Mouse (Mus musculus) neural tube, embryonic 12.5 days (tissue): ENCODE data around the gene Dnm2. TPM values are rescaled to one million over a fixed set of nuclear protein-coding genes. Genes with fewer than 3 reads are reported as not detected.

Experiments used
- ATAC-seq: fragments of 200-750 bp; cut with Nextera tagmentation; 2 replicates; pipeline ENCODE4 v1.8.0; 2017; ENCODE audit warnings: low read depth, mild to moderate bottlenecking, moderate TSS enrichment, moderate library complexity; ENCODE audit not compliant: low FRiP score
- H3K27ac ChIP-seq: fragments of 300-500 bp; sonication (generic); 2 replicates; pipeline ENCODE4 v1.5.1; 2016
- H3K27me3 ChIP-seq: fragments of 300-500 bp; sonication (generic); replicated peaks from 2 replicates; pipeline ENCODE4 v1.6.1; 2016; ENCODE audit warnings: mild to moderate bottlenecking
- H3K36me3 ChIP-seq: fragments of 300-500 bp; sonication (generic); 2 replicates; pipeline ENCODE4 v1.6.1; 2016; ENCODE audit warnings: mild to moderate bottlenecking
- H3K4me1 ChIP-seq: fragments of 300-500 bp; sonication (generic); 2 replicates; pipeline ENCODE4 v1.6.1; 2016
- H3K4me2 ChIP-seq: fragments of 300-500 bp; sonication (generic); replicated peaks from 2 replicates; pipeline ENCODE4 v1.6.1; 2016; ENCODE audit warnings: mild to moderate bottlenecking
- H3K4me3 ChIP-seq: fragments of 300-500 bp; sonication (generic); 2 replicates; pipeline ENCODE4 v1.5.1; 2016
- H3K9ac ChIP-seq: fragments of 300-500 bp; sonication (generic); 2 replicates; pipeline ENCODE4 v1.6.1; 2016; ENCODE audit warnings: mild to moderate bottlenecking
- H3K9me3 ChIP-seq: fragments of 300-500 bp; sonication (generic); 2 replicates; pipeline ENCODE4 v1.6.1; 2016; ENCODE audit warnings: mild to moderate bottlenecking
- WGBS: fragments of 180-500 bp; shearing (Covaris S2); methylation state at CpG from one replicate; pipeline ENCODE4 v1.1.7; 2016; 5-methylcytosine and 5-hydroxymethylcytosine counted together
- polyA plus RNA-seq: library from polyadenylated mRNA; unstranded; fragments of >200 nt; fragmentation: Nextera tagmentation; extraction: Ambion mirVana; gene quantifications from 2 replicates; pipeline ENCODE4 v1.2.1, GENCODE M21; 2016

Gene Dnm2
- polyA plus RNA-seq, 1 experiment from 2014 or later = 80.4 TPM

DNA sequence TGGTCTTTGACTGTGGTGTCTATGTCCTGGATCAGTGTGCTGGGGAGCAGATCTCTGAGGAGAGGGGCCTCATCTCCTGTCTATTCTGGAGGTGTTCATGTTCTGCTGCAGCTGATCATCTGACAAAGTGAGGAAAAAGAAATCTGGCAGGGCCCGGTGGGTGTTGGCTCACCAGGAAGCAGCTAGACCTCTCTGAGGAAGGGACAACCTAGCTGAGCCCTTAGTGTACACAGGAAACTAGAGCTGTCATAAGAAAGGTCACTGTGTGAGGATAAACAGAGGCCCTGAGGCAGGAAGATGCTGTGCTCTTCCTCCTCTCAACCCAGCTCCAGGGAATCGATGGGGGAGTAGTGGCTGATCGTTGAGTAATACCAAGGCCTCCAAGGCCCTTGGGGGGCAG lies 25.6 kb downstream of the Dnm2 start:
- H3K27ac ChIP-seq = no peak overlapping the region
- ATAC-seq = no peak
- no peak overlapping the region for H3K4me2 ChIP-seq
- H3K4me1 ChIP-seq = no peaks in the 10 kb centered on the region
- no peaks in the 10 kb centered on the region for H3K9me3 ChIP-seq
- no peak overlapping the region for H3K9ac ChIP-seq
- H3K27me3 ChIP-seq = no peaks in the 10 kb centered on the region
- no peak overlapping the region for H3K4me3 ChIP-seq
- 82% methylated on average over 3 of the region's 3 CpGs for whole genome bisulfite sequencing
- peaks cover 3% of the 10 kb centered on the region; the same call in 1 of the 2 replicates for H3K36me3 ChIP-seq

DNA sequence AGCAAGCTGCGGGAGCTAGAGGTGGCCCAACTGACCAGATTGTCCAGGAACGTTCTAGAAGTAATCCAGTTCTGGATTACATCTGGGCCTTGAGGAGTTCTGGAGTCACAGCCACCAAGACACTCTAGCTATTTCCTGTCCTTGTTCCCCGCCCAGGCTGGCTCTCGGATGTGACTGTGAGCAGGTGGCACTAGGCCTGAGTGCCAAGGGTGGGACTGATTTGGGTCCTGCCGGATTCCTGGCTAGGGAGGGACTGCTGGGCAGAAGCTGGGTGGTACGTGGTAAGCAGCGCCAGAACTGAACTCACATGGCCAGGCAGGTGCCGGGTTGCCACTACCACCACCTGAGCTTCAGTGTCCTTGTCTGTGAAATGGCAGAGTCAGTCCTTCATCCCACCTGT lies 26.7 kb downstream of the Dnm2 start:
- H3K4me2 ChIP-seq = no peak overlapping the region
- H3K27me3 ChIP-seq = no peaks in the 10 kb centered on the region
- 93% methylated on average over 8 of the region's 8 CpGs for WGBS

DNA sequence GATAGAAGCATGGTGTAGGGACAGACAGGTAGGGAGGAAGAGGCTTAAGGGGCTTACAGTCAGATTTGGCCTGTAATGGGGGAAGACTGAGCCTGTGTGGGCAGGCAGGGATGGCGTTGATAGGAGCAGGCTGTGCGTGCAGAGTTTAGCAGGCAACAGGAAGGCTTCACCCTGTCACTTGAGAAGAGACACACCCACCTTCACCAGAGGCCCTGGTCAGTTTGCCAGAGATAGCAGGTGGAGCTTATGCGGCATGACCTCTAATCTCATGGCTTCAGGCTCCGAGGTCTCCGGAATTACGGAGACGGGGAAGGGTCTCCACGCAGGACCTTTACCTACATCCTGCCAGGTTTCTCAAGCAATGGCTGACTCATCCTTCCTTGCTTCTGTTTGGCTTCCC lies 27.2 kb downstream of the Dnm2 start:
- no peaks in the 10 kb centered on the region for H3K27me3 ChIP-seq
- WGBS = 82% methylated on average over 8 of the region's 8 CpGs
- no peak overlapping the region for H3K9ac ChIP-seq
- H3K36me3 ChIP-seq = no peaks in the 10 kb centered on the region
- H3K27ac ChIP-seq = no peak overlapping the region
- no peak overlapping the region for H3K4me2 ChIP-seq
- H3K9me3 ChIP-seq = no peaks in the 10 kb centered on the region
- no peaks in the 10 kb centered on the region for H3K4me1 ChIP-seq
- no peak overlapping the region for H3K4me3 ChIP-seq
- ATAC-seq = no peak

More for the DNA sequence above, 26.7 kb downstream of the Dnm2 start:
- no peak overlapping the region for H3K9ac ChIP-seq
- no peaks in the 10 kb centered on the region for H3K4me1 ChIP-seq
- H3K27ac ChIP-seq = no peak overlapping the region
- ATAC-seq = no peak
- H3K36me3 ChIP-seq = no peaks in the 10 kb centered on the region
- no peaks in the 10 kb centered on the region for H3K9me3 ChIP-seq
- H3K4me3 ChIP-seq = no peak overlapping the region

DNA sequence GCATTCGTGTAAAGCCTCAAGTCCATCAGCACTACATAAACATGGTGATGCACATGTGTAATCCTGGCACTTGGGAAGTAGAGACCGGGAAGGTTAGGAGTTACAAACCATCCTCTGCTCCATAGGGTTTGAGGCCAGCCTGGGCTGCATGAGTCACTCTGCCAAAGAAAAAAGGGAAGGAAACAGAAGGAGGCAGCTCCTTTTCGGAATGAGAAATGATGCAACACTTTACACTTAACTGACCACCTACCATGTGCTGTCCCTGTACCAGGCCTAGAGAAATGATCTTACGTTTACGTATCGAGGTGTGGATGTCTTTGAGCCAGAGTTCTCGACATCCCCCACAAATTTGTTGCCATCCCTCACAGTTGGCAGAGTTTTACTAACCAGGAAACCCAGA lies 28.3 kb downstream of the Dnm2 start:
- H3K9ac ChIP-seq = no peak overlapping the region
- no peak for ATAC-seq

DNA sequence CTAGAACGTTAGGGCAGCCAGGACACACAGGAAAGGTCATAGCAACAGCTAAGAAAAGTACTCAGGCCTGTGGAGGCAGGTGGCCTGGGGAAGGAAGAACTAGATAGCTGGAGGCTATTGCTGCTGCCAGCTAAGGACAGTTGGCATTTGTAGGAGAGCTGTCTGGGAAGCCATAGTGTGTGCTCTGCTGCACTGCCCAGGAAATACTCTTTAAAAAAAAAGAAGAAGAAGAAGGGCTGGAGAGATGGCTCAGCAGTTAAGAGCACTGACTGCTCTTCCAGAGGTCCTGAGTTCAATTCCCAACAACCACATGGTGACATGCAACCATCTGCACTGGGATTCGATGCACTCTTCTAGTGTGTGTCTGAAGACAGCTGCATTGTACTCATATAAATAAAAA lies 28.8 kb downstream of the Dnm2 start:
- WGBS = 92% methylated on average over 2 of the region's 2 CpGs
- Histone ChIP-seq H3K4me1 (no peaks in the 10 kb centered on the region), H3K9me3 (no peaks in the 10 kb centered on the region), H3K36me3 (peaks cover 4% of the 10 kb centered on the region), H3K27ac (no peak overlapping the region), H3K4me2 (no peak overlapping the region), H3K4me3 (no peak overlapping the region), H3K9ac (no peak overlapping the region), H3K27me3 (no peaks in the 10 kb centered on the region)
- no peak for ATAC-seq

More for the DNA sequence above, 28.3 kb downstream of the Dnm2 start:
- Histone ChIP-seq H3K27ac (no peak overlapping the region), H3K4me1 (no peaks in the 10 kb centered on the region), H3K9me3 (no peaks in the 10 kb centered on the region), H3K4me3 (no peak overlapping the region), H3K36me3 (no peaks in the 10 kb centered on the region), H3K27me3 (no peaks in the 10 kb centered on the region), H3K4me2 (no peak overlapping the region)
- 91% methylated on average over 7 of the region's 7 CpGs for WGBS

DNA sequence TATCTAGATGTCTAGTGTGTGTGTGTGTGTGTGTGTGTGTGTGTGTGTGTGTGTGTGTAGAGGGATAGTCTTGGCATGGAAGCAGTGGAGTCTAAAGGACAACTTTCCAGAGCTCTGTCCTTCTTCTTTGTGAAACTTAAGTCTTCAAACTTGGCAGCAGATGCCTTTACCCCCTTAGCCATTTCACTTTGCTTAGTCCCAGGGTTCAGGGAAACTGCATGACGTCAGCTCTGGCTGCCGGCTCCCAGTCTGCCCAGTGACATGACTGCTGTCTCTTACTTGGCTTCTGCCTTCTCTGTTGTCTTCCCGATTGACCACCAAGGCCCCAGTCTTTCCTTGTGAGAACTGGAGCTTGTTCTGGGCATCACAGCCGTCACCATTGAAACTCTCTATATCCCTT lies 29.8 kb downstream of the Dnm2 start:
- no peak overlapping the region for H3K4me2 ChIP-seq
- peaks cover 12% of the 10 kb centered on the region for H3K36me3 ChIP-seq
- no peak overlapping the region for H3K9ac ChIP-seq
- H3K4me1 ChIP-seq = no peaks in the 10 kb centered on the region
- 79% methylated on average over 4 of the region's 4 CpGs for WGBS
- H3K27me3 ChIP-seq = no peaks in the 10 kb centered on the region
- H3K27ac ChIP-seq = no peak overlapping the region
- no peaks in the 10 kb centered on the region for H3K9me3 ChIP-seq
- no peak for ATAC-seq
- no peak overlapping the region for H3K4me3 ChIP-seq

DNA sequence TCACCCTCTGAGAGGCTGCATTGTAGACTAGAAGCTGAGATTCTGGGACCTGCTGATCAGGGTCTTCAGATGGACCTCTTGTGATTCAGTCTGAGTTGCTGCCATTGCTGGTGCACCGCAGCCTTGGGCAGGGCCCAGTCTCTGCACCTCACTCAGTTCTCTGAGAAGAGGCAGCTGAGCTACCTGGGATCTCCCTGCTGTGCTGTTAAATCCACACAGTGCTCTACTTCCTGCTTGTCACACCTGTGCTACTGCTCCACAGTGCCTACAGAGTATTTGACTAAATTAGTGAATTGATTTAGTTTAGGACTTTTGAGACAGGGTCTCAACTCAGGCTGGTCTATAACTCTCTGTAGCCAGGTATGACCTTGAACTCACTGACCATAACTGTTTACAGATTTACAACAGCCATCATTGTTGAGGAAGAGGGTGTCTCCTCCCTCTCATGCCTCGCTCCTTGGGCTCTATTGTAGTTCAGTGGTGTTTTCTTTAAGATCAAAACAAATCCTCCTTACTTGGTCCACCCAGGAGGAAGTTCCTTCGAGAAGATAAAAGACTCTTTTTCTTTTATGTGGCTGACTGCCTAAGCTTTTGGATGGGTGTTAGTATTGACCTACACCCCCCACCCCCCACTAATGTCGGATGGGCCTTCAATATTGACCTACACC lies 30.5 kb downstream of the Dnm2 start:
- 49% methylated on average over 4 of the region's 4 CpGs for WGBS
- Histone ChIP-seq H3K9ac (no peak overlapping the region), H3K4me1 (no peaks in the 10 kb centered on the region), H3K27ac (no peak overlapping the region), H3K4me2 (no peak overlapping the region), H3K9me3 (no peaks in the 10 kb centered on the region), H3K4me3 (no peak overlapping the region), H3K27me3 (no peaks in the 10 kb centered on the region), H3K36me3 (peaks cover 14% of the 10 kb centered on the region)
- ATAC-seq = no peak

DNA sequence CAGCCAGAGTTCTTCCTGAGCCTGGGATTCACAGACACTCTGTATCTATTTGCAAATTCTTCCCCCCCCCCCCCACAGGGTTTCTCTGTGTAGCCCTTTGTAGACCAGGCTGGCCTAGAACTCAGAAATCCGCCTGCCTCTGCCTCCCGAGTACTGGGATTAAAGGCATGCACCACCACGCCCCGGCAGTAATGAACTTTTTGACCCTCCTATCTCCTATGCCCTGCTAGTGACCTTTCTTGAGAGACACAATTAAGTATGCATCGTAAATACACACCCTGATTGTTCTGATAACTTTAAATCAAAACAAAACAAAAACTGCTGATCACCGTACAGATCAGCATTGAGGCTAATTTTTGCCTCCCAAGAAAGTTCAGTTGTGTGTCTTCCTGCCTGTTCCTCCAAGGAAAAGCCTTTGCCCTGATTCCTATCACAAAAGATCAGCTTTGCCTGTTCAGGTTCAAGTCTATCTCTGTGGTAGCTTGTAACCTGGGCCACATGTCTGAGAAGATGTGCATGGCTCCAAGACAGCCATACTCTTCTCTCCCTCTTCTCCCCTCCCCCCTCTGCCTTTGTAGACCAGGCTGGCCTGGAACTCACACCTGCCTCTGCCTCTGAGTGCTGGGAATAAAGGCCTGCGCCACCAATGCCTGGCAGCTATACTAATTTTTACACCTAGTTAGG lies 31.7 kb downstream of the Dnm2 start:
- no peak overlapping the region for H3K4me3 ChIP-seq
- H3K4me2 ChIP-seq = no peak overlapping the region
- 85% methylated on average over 7 of the region's 7 CpGs for WGBS
- no peaks in the 10 kb centered on the region for H3K27me3 ChIP-seq
- no peak overlapping the region for H3K9ac ChIP-seq
- H3K4me1 ChIP-seq = no peaks in the 10 kb centered on the region
- ATAC-seq = no peak
- no peaks in the 10 kb centered on the region for H3K9me3 ChIP-seq
- H3K36me3 ChIP-seq = peaks cover 15% of the 10 kb centered on the region
- no peak overlapping the region for H3K27ac ChIP-seq

DNA sequence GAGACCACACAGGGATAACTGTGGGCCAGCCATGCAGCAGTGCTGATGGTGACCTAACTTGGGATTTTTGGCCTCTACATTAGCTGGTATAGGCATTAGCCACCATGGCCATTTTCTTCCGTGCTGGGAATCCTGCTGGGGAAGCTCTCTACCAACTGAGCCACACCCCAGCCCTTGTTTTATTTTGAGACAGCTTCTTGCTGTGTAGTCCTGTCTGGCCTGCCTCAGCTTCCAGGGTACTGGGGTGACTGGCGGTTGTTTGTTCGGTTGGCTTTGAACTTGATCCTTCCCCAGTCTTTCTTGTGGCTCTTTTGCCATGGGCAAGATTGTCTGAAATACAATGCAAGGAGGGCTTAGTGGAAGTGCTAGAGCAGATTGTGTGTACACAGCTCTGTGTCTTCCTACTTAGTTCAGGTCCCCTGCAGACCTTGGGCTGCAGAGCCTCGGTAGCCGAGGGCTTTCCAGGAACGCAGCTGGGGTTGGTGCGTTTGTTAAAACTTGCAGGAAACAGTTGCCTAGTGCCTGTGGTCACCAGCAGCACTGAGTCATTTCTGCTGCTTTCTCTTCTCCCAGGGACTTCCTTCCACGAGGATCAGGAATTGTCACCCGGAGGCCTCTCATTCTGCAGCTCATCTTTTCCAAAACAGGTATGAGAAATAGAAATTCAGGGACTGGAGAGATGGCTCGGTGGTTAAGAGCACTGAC lies 32.4 kb downstream of the Dnm2 start:
- H3K36me3 ChIP-seq = peaks cover 15% of the 10 kb centered on the region
- no peak overlapping the region for H3K4me2 ChIP-seq
- no peak overlapping the region for H3K4me3 ChIP-seq
- 89% methylated on average over 10 of the region's 10 CpGs for WGBS
- H3K27ac ChIP-seq = no peak overlapping the region
- ATAC-seq = no peak
- no peaks in the 10 kb centered on the region for H3K4me1 ChIP-seq
- no peaks in the 10 kb centered on the region for H3K27me3 ChIP-seq
- H3K9ac ChIP-seq = no peak overlapping the region
- H3K9me3 ChIP-seq = no peaks in the 10 kb centered on the region

DNA sequence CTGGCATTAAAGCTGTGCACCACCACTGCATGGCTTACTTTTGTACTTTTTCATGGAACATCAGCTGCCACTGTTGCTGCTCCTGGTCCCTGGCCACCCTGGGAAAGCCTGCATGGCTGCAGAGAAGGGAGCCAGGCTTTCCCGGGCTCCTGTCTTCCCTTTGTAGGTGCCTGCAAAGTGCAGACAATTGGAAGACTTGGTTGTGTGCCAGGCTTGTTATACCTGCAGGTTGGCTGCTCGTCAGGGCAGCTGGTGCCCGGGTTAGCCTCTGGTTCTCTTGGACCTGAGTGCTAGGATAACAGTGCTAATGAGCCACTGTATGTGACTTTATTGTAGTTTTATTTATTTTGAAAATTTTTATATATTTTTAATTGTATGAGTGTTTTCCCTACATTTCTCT lies 34.1 kb downstream of the Dnm2 start:
- no peak for ATAC-seq
- Histone ChIP-seq H3K9me3 (no peaks in the 10 kb centered on the region), H3K9ac (no peak overlapping the region), H3K36me3 (peaks cover 15% of the 10 kb centered on the region), H3K27ac (no peak overlapping the region), H3K4me2 (no peak overlapping the region), H3K4me3 (no peak overlapping the region), H3K27me3 (no peaks in the 10 kb centered on the region), H3K4me1 (no peaks in the 10 kb centered on the region)
- WGBS = 92% methylated on average over 3 of the region's 3 CpGs

DNA sequence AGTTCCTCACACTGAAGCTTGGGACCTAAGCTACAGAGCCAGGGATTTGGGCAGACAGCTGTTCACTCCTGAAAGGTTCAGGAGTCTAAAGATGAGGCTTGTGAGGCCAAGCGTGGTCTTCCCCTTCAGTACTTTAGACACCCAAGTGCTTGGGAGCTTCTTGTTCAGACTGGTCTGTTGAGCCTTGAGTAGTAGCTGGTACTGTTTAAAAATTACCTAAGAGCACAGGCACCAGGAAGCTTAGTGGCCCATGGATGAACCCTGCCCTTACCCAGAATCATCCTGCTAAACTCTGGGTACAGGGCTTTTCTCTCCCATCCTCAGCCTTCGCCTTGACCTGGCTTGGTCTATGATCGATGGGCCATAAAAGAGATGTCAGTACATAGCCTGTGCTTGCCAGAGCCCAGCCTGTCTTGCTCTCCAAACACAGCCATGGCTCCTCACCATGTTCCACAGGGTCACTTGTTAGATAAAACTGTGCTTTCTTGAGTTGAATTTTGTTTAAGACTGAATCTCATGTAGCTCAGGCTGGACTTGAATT lies 35.8 kb downstream of the Dnm2 start:
- H3K4me1 ChIP-seq = no peaks in the 10 kb centered on the region
- 98% methylated on average over 3 of the region's 3 CpGs for WGBS
- H3K4me3 ChIP-seq = no peak overlapping the region
- H3K36me3 ChIP-seq = peaks cover 18% of the 10 kb centered on the region
- no peaks in the 10 kb centered on the region for H3K27me3 ChIP-seq
- ATAC-seq = no peak
- no peak overlapping the region for H3K9ac ChIP-seq
- no peak overlapping the region for H3K27ac ChIP-seq
- H3K4me2 ChIP-seq = no peak overlapping the region
- no peaks in the 10 kb centered on the region for H3K9me3 ChIP-seq

DNA sequence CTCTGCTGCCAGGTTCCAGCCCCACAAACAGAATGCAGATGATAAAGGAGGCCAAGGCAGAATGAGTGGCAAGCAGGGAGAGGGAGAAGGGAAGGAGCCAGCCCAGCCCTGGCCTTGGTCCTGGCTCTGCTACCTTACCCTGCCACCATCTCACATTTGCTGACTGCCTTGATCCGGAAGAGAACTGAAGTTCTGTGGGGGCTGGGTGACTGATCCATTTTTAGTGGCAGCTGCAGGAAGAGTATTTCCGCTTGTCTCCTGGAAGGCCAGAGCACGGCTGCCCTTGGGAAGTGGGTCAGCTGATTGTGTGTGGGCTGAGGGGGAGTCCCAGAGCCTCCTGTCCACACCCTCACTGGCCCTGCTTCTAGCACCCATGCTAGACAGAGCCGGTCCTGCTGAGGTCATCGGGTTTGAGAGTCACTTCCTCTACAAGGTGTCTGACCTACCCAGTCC lies 38.5 kb downstream of the Dnm2 start:
- H3K36me3 ChIP-seq = peaks cover 37% of the 10 kb centered on the region
- no peak overlapping the region for H3K4me2 ChIP-seq
- WGBS = 84% methylated on average over 5 of the region's 5 CpGs
- no peaks in the 10 kb centered on the region for H3K27me3 ChIP-seq
- no peak overlapping the region for H3K9ac ChIP-seq
- H3K4me1 ChIP-seq = no peaks in the 10 kb centered on the region
- no peak overlapping the region for H3K27ac ChIP-seq
- no peak for ATAC-seq
- no peak overlapping the region for H3K4me3 ChIP-seq
- H3K9me3 ChIP-seq = no peaks in the 10 kb centered on the region
